Mouse (Mus musculus) kidney, embryonic 16.5 days (tissue): Measurements from ENCODE around the gene Hdac7. TPM values are rescaled to one million over a fixed set of nuclear protein-coding genes. Genes with fewer than 3 reads are reported as not detected.

ENCODE experiments used
- ATAC-seq: fragments of 200-750 bp; cut with Nextera tagmentation; 2 replicates; pipeline ENCODE4 v1.8.0; 2017; ENCODE audit warnings: moderate TSS enrichment; ENCODE audit not compliant: low FRiP score, low TSS enrichment
- H3K27ac ChIP-seq: fragments of 300-500 bp; sonication (generic); 2 replicates; pipeline ENCODE4 v1.5.1; 2014; ENCODE audit warnings: low read length
- H3K27me3 ChIP-seq: fragments of 300-500 bp; sonication (generic); 2 replicates; pipeline ENCODE4 v1.6.1; 2014; ENCODE audit warnings: low read length, control low read depth, mixed read lengths; ENCODE audit not compliant: insufficient read depth
- H3K36me3 ChIP-seq: fragments of 300-500 bp; sonication (generic); 2 replicates; pipeline ENCODE4 v1.6.1; 2014; ENCODE audit warnings: low read length, control low read depth, mixed read lengths; ENCODE audit not compliant: insufficient read depth
- H3K4me1 ChIP-seq: fragments of 300-500 bp; sonication (generic); 2 replicates; pipeline ENCODE4 v1.6.1; 2014; ENCODE audit warnings: low read length, control low read depth, mixed read lengths; ENCODE audit not compliant: insufficient read depth
- H3K4me2 ChIP-seq: fragments of 300-500 bp; sonication (generic); replicated peaks from 2 replicates; pipeline ENCODE4 v1.6.1; 2014; ENCODE audit warnings: low read depth, low read length
- H3K4me3 ChIP-seq: fragments of 300-500 bp; sonication (generic); 2 replicates; pipeline ENCODE4 v1.5.1; 2014; ENCODE audit warnings: mild to moderate bottlenecking, low read length
- H3K9ac ChIP-seq: fragments of 300-500 bp; sonication (generic); replicated peaks from 2 replicates; pipeline ENCODE4 v1.6.1; 2014; ENCODE audit warnings: low read length
- H3K9me3 ChIP-seq: fragments of 300-500 bp; sonication (generic); 2 replicates; pipeline ENCODE4 v1.6.1; 2016; ENCODE audit warnings: low read length, control low read depth
- WGBS: fragments of 180-500 bp; shearing (Covaris S2); extraction: QIAGEN DNeasy Blood & Tissue Kit; methylation state at CpG from one replicate; pipeline ENCODE4 v1.1.7; 2014; 5-methylcytosine and 5-hydroxymethylcytosine counted together
- polyA plus RNA-seq: library from polyadenylated mRNA; unstranded; fragments of >200 nt; fragmentation: Nextera tagmentation; extraction: Ambion mirVana; gene quantifications from 2 replicates; pipeline ENCODE4 v1.2.1, GENCODE M21; 2015

Gene Hdac7
- polyA plus RNA-seq, 1 experiment from 2014 or later: 37.3 TPM

DNA sequence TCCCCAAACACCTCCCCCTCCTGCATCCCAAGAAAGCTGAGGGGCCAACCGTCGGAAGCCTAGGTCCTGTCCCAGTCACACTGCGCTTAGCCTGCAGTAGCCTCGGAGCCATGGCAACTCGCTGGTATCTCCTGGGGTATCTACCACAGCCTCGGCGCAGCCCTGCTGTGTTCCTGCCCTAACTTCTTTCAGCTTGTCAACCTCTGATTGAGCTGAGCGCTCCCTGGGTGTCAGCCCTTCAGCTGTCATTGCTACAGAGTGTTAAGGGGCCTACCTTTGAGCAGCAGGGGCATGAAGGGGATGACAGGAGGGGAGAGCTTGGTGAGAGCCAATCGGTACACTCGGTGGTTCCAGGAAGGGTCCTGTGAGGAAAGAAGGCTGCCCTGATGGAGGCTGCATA, 96.0 kb downstream of the Hdac7 start:
- H3K9me3 ChIP-seq: no peaks in the 10 kb centered on the region
- ATAC-seq: no peak
- 68% methylated on average over 10 of the region's 10 CpGs for WGBS
- no peak overlapping the region for H3K4me3 ChIP-seq
- H3K4me1 ChIP-seq: peaks cover 12% of the 10 kb centered on the region
- peaks cover 32% of the 10 kb centered on the region; the same call in 1 of the 2 replicates for H3K36me3 ChIP-seq
- H3K9ac ChIP-seq: no peak overlapping the region
- no peak overlapping the region for H3K4me2 ChIP-seq
- no peak overlapping the region for H3K27ac ChIP-seq
- H3K27me3 ChIP-seq: no peaks in the 10 kb centered on the region

DNA sequence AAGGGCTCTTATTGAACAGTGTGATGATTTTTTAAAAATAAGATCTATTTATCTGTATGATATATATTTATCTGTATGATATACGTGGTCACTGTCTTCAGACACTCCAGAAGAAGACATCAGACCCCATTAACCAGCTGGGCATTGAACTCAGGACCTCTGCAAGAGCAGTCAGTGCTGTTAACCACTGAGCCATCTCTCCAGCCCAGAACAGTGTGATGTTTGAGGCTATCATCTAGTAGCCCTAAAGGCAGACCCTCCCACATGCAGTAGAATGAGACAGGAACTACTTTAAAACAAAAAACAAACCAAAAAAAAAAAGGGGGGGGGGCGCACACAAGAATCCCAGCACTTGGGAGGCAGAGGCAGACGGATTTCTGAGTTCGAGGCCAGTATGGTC, 96.8 kb downstream of the Hdac7 start:
- H3K36me3 ChIP-seq: peaks cover 32% of the 10 kb centered on the region; the same call in 1 of the 2 replicates
- no peak overlapping the region for H3K9ac ChIP-seq
- H3K4me2 ChIP-seq: no peak overlapping the region
- no peak overlapping the region for H3K4me3 ChIP-seq
- no peaks in the 10 kb centered on the region for H3K9me3 ChIP-seq
- no peak for ATAC-seq
- H3K27me3 ChIP-seq: no peaks in the 10 kb centered on the region
- H3K27ac ChIP-seq: no peak overlapping the region
- 87% methylated on average over 4 of the region's 4 CpGs for WGBS
- H3K4me1 ChIP-seq: peaks cover 12% of the 10 kb centered on the region

DNA sequence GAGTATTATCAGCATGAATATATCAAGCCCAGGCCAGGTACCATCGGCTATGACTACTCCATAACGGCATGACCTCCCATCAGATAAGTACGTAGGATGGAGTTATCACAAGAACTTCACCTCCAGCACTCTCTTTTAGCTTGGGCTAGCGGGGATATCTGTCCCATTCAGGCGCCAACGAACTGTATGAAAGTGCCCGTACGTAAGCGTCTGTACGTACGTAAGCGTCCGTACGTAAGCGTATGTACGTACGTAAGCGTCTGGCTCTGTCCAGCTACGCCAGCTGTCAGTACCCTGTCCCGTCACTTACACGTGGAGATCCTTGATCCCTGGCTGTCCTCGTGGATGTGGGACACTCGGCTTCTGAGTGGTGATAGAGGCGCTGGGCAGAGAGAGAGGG, 97.6 kb downstream of the Hdac7 start:
- WGBS: 93% methylated on average over 24 of the region's 24 CpGs
- H3K36me3 ChIP-seq: peaks cover 31% of the 10 kb centered on the region; the same call in 1 of the 2 replicates
- no peak for ATAC-seq
- H3K4me1 ChIP-seq: peaks cover 12% of the 10 kb centered on the region
- no peaks in the 10 kb centered on the region for H3K27me3 ChIP-seq
- no peaks in the 10 kb centered on the region for H3K9me3 ChIP-seq
- no peak overlapping the region for H3K27ac ChIP-seq
- no peak overlapping the region for H3K4me3 ChIP-seq
- H3K9ac ChIP-seq: no peak overlapping the region
- no peak overlapping the region for H3K4me2 ChIP-seq

GRCm38 (mm10) chr15:97746278-97746677, 98.0 kb downstream of the Hdac7 start:
- H3K27me3 ChIP-seq: no peaks in the 10 kb centered on the region
- no peak overlapping the region for H3K4me2 ChIP-seq
- no peak for ATAC-seq
- peaks cover 12% of the 10 kb centered on the region for H3K4me1 ChIP-seq
- no peaks in the 10 kb centered on the region for H3K9me3 ChIP-seq
- peaks cover 28% of the 10 kb centered on the region; the same call in 1 of the 2 replicates for H3K36me3 ChIP-seq
- H3K27ac ChIP-seq: no peak overlapping the region
- no peak overlapping the region for H3K4me3 ChIP-seq
- 90% methylated on average over 10 of the region's 10 CpGs for WGBS
- no peak overlapping the region for H3K9ac ChIP-seq

DNA sequence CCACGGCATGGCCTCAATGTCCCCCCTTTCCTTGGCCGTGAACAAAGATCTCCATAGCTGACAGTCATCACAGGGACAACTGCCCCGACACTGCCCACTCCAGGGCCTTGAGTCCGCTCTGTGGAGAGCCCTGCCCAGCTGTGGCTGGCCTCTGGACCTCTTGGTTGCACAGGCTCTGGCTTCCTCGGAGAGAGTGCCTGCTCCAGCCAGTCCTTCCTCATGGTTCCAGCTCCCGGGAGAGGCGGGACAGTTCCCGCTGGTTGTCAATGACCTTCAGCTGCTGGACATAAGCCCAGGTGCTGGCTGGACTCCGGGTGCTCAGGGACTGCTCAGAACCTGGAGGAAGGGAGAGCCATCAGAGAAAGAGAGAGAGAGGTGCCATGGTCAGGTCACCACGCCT, 99.0 kb downstream of the Hdac7 start:
- no peak for ATAC-seq
- H3K27ac ChIP-seq: no peak overlapping the region

GRCm38 (mm10) chr15:97744930-97745329, 99.4 kb downstream of the Hdac7 start:
- Histone ChIP-seq H3K4me2 (no peak overlapping the region), H3K9ac (no peak overlapping the region), H3K27me3 (no peaks in the 10 kb centered on the region), H3K4me3 (no peak overlapping the region), H3K27ac (no peak overlapping the region), H3K9me3 (no peaks in the 10 kb centered on the region), H3K4me1 (no peaks in the 10 kb centered on the region; the same call in 1 of the 2 replicates), H3K36me3 (peaks cover 28% of the 10 kb centered on the region; the same call in 1 of the 2 replicates)
- 64% methylated on average over 10 of the region's 10 CpGs for WGBS
- ATAC-seq: no peak

More for the DNA sequence above, 99.0 kb downstream of the Hdac7 start:
- Histone ChIP-seq H3K4me3 (no peak overlapping the region), H3K4me1 (peaks cover 3% of the 10 kb centered on the region), H3K4me2 (no peak overlapping the region), H3K27me3 (no peaks in the 10 kb centered on the region), H3K36me3 (peaks cover 28% of the 10 kb centered on the region; the same call in 1 of the 2 replicates), H3K9ac (no peak overlapping the region), H3K9me3 (no peaks in the 10 kb centered on the region)
- WGBS: 59% methylated on average over 10 of the region's 10 CpGs

DNA sequence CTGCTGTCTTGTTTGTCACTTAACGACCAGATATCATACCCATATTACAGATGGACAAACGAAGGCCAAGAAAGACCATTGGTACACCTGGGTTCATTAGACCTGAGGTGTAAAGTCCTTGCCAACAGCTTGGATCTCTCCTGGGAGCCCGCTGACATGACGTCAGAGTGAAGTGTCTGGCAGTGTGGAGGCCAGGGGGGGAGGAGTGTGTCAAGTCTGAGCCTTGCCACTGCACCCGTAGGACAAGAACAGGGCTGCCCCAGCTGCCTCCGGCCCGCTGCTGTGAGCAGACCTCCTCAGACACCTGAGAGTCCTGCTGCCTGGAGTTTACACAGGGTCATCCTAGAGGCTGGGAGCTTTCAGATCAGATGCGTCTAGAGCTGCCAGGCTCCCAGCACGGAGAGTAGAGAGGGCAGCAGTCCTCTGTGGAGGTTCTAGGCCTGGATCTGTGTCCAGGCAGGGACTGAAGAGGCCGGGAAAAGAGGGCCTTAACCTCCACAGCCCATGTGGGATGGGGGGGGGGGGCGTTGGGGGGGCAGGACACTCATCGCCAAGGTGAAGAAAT, 100.3 kb downstream of the Hdac7 start:
- Histone ChIP-seq H3K4me1 (no peaks in the 10 kb centered on the region), H3K9me3 (no peaks in the 10 kb centered on the region), H3K27ac (no peak overlapping the region), H3K36me3 (peaks cover 28% of the 10 kb centered on the region; the same call in 1 of the 2 replicates), H3K4me2 (no peak overlapping the region), H3K27me3 (no peaks in the 10 kb centered on the region), H3K9ac (no peak overlapping the region), H3K4me3 (no peak overlapping the region)
- 63% methylated on average over 12 of the region's 12 CpGs for WGBS
- no peak; the same call in 1 of the 2 replicates for ATAC-seq

DNA sequence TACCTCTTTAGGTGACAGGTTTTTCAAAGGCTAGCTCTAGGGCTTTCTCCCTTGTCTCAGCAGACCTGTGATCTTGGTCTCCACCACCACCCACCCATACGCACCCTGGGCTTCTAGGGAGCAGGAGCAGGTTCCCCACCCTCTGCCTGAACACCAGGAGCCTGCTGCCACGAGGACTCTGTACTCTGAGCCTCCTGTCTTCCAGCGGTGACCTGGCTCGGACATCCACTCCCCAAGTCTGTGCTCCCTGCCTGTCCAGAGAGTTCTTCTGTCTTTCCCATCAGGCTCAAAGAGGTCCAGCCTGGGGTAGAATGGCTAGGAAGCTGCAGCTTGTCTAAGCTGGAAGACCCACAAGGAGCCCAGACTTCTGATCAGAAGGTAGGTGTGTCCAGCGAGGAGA, 101.1 kb downstream of the Hdac7 start:
- H3K36me3 ChIP-seq: peaks cover 24% of the 10 kb centered on the region; the same call in 1 of the 2 replicates
- 82% methylated on average over 5 of the region's 5 CpGs for WGBS
- 0 out of 2 replicates have a peak, but pooled peaks have one; percentile 20 for ATAC-seq
- H3K4me3 ChIP-seq: no peak overlapping the region
- H3K27ac ChIP-seq: no peak overlapping the region
- no peak overlapping the region for H3K4me2 ChIP-seq
- H3K4me1 ChIP-seq: no peaks in the 10 kb centered on the region
- H3K9ac ChIP-seq: no peak overlapping the region
- 0 out of 2 replicates have a peak, but pooled peaks cover 2% of the 10 kb centered on the region for H3K9me3 ChIP-seq
- no peaks in the 10 kb centered on the region for H3K27me3 ChIP-seq

Other genes starting within 250 kb of the Hdac7 start
- 31.0 and 33.0 TPM in 2 replicates for gene Rpap3, start 138.7 kb downstream of the Hdac7 start, polyA plus RNA-seq
- gene Endou, start 113.2 kb downstream of the Hdac7 start, polyA plus RNA-seq: 0.45 and 0.60 TPM in 2 replicates
- gene Rapgef3, start 76.5 kb downstream of the Hdac7 start, polyA plus RNA-seq: 36.3 and 36.4 TPM in 2 replicates
- gene Slc48a1, start 66.0 kb downstream of the Hdac7 start, polyA plus RNA-seq: 81.7 and 81.9 TPM in 2 replicates
- 9.6 and 10.5 TPM in 2 replicates for gene Vdr, start 66.1 kb upstream of the Hdac7 start, polyA plus RNA-seq
- gene Tmem106c, start 119.7 kb upstream of the Hdac7 start, polyA plus RNA-seq: 56.0 and 61.3 TPM in 2 replicates
- gene Col2a1, start 160.2 kb upstream of the Hdac7 start, polyA plus RNA-seq: 19.0 and 19.5 TPM in 2 replicates
- 45.7 and 45.8 TPM in 2 replicates for gene Pfkm, start 248.1 kb upstream of the Hdac7 start, polyA plus RNA-seq
- 29.9 and 31.3 TPM in 2 replicates for gene Senp1, start 249.2 kb upstream of the Hdac7 start, polyA plus RNA-seq